23 mouse cellular contexts compared by ENCODE assay signal in genomic region chr3:57643191-57643590, GRCm38 (mm10). TPM values are rescaled to one million over a fixed set of nuclear protein-coding genes. Genes with fewer than 3 reads are reported as not detected.
DNase-seq lines count a peak whose midpoint lies in the region; TF ChIP-seq lines count a peak whose summit lies in the region.
"Had no signal": no experiment of that assay in that cellular context is flagged by ENCODE, and none has a peak within 500 bp of the region (broad histone marks: within the 10 kb centered on the region; RNA-seq: fewer than 3 reads in every experiment).

No protein-coding gene starts in this region.

- no peak for TF ChIP-seq CTCF in layer of hippocampus, adult 2 months (conservative IDR thresholded peaks at IDR 0.05)

- no peak overlapping the region for H3K27ac ChIP-seq in layer of hippocampus, adult 2 months

- peak; percentile 54 for DNase-seq in ES-CJ7 (ENCODE audit: low read depth, low spot score)
- DNase-seq in R1 (ENCODE audit: low read depth, low spot score) = peak; percentile 75
- peak; percentile 56 for DNase-seq in ZHBTc4 (ENCODE audit: low read depth, low spot score)
- no peak for DNase-seq in adrenal gland, postnatal 25 days
- DNase-seq in retina, embryonic 14.5 days (ENCODE audit: low spot score) = no peak
- DNase-seq in layer of hippocampus, adult 2 months (ENCODE audit: low spot score in 2 of 2) = no peak
- DNase-seq: adrenal gland, adult 2 months; adrenal gland, adult 8-10 months; adrenal gland, postnatal 10 days; adrenal gland, postnatal 14 days; adrenal gland, postnatal 36 days; B cell, adult 2 months; cerebellum, adult 11 months; cerebellum, adult 11-12 months; cerebellum, adult 18-20 months; cerebellum, adult 2 months; cerebellum, adult 8-10 months; cerebellum, adult 9-10 months; cerebellum, adult 9-11 months had no signal

- H3K4me3 ChIP-seq in layer of hippocampus, adult 2 months = no peak overlapping the region

RNA-seq across cellular contexts. Expression of gene Commd2, which starts 8.3 kb away (rescaled TPM):
- total RNA-seq in adrenal gland, postnatal 25 days (2021) = 30.1 and 34.7 TPM in 2 replicates
- total RNA-seq in layer of hippocampus, adult 2 months (2021) = 10 to 100 TPM; 20.9 to 21.6 TPM

RNA-seq across cellular contexts. Expression of gene Ankub1, which starts 49.4 kb away (rescaled TPM):
- not detected in 2 replicates for total RNA-seq in adrenal gland, postnatal 25 days (2021)
- 1 to 10 TPM; 2.1 TPM for total RNA-seq in layer of hippocampus, adult 2 months (2021)
- total RNA-seq: adrenal gland, adult 18-20 months; adrenal gland, adult 2 months; adrenal gland, adult 8-10 months; adrenal gland, postnatal 10 days; adrenal gland, postnatal 14 days; adrenal gland, postnatal 36 days; CH12.LX; ES-E14; MEL had no signal

Comparison
In these comparisons a context has a peak if more than half of its experiments do, and no peak if none do; other contexts are left out.
1. DNase-seq: peak in ES-CJ7 (single experiment), R1 (single experiment) and ZHBTc4 (single experiment); none in adrenal gland, postnatal 25 days (single experiment), retina, embryonic 14.5 days (single experiment) and layer of hippocampus, adult 2 months (0 of 2).